Mouse (Mus musculus) G1E-ER4 (cell line): ENCODE measurements around the gene Tmem151b. TPM values are rescaled to one million over a fixed set of nuclear protein-coding genes. Genes with fewer than 3 reads are reported as not detected.
A peak's percentile ranks its signal among the peaks of the same experiment; 100 is the strongest.

Experiments
- GATA1 ChIP-seq: IDR thresholded peaks from one replicate; pipeline ENCODE4 v1.8.0; 2012; ENCODE audit warnings: low read length, inconsistent platforms
- polyA plus RNA-seq: library from polyadenylated mRNA; stranded (reverse); fragments of >175 nt; gene quantifications from 2 replicates; pipeline ENCODE4 v1.2.3, GENCODE M21; 2012

The Tmem151b gene
- polyA plus RNA-seq, 1 experiment = not detected

DNA sequence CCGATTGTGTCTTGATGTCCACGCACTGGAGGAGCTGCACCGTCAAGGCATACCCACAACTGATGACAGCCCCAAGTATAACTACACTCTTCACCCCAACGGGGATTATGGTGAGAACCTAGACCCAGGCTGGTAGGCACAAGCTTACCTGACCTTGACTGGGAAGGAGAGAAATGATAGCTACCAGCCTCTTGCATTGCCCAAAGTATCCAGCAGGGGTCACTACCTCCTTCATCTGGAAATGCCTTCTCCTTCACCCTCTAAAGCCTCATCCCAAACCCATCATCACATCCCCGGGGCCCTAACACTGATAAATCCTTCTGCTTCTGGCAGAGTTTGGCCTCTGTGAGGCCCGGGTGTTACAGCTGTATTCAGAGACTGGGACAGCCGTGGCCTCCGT, 33.0 kb downstream of the Tmem151b start:
- TF ChIP-seq GATA1 = no peak

- no peak for TF ChIP-seq GATA1
Measured at GRCm38 (mm10) chr17:45515806-45516205, 33.7 kb downstream of the Tmem151b start.

DNA sequence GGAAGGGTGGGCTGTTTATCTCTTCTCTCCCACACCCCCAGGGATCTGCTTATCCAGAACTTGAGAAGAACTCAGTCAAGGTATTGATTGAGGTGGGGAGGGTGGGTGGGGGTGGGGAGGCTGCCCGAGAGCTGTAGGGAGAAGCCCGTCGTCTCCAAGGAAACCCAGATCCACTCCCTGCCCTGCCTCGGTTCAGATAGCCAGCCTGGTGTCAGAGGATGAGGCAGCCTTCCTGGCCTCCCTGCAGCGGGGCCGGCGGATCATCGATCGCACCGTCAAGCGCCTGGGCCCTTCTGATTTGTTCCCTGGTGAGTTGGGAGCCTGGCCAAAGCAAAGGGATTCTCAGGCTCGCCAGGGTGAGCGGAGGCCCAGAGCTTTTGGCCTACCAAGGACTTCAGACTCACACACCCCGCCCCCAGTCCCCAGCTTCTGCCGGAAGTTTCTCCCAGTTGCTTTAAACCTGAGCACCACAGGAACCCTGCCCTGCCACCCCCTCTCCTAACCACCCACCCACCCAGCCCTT, 34.2 kb downstream of the Tmem151b start:
- TF ChIP-seq GATA1 = no peak

DNA sequence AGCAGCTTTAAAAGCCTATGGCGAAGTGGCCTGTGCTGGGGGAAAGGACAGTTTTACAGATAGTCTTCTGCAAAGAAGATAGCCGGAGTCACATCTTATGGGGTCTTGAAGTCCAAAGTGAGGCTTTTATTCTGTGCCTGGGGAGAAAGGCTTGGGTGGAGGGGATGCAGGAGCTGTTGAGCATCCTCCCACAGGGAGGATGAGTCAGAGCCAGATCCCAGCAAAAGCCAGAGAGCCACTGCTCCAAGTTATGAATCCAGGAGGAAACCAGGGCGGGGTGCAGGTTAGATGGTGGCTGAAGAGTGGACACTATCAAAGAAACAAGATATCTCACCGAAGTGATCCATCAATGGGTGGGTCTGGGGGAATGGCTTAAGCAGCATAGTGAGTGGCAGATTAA, 37.7 kb downstream of the Tmem151b start:
- TF ChIP-seq GATA1 = no peak

DNA sequence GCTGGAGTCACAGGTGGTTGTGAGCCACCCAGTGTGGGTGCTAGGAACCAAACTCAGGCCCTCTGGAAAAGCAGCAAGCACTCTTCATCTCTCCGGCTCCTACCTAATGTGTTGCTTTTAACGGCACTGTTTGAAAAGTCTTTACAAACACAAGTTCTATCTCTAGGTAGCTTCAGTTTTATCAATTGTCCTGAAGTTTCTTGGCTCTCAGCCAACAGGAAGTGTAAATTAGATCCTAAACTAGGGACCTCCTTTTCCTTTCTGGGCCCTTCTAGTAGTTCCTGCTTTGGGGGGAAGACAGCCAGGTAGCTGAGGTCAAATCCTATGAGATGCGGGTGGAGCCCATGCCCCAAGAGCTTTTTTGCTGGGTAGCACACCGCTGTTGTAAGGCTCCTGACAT, 38.6 kb downstream of the Tmem151b start:
- TF ChIP-seq GATA1 = no peak

DNA sequence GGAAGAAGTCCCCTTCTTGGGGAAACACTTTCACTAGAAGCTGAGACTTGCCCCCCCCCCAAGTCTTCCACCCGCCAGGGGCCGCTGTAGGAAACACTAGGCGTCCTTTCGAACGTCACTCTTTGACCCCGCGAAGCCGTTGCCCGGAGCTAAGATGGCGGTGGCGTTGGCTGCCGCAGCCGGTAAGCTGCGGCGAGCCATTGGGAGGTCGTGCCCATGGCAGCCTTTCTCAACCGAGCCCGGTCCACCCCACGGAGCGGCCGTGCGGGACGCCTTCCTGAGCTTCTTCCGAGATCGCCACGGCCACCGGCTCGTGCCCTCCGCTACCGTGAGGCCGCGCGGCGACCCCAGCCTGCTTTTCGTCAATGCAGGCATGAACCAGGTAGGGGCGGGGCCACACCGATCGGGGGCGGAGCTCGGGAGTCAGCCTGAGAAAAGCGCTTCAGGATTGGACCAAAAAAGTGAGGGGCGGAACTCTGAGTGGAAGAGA, 42.7 kb downstream of the Tmem151b start, which contains the start of gene Aars2:
Aars2 (plus strand) TSS at position 142 of the 490 bp plus-strand sequence.
- TF ChIP-seq GATA1 = no peak

DNA sequence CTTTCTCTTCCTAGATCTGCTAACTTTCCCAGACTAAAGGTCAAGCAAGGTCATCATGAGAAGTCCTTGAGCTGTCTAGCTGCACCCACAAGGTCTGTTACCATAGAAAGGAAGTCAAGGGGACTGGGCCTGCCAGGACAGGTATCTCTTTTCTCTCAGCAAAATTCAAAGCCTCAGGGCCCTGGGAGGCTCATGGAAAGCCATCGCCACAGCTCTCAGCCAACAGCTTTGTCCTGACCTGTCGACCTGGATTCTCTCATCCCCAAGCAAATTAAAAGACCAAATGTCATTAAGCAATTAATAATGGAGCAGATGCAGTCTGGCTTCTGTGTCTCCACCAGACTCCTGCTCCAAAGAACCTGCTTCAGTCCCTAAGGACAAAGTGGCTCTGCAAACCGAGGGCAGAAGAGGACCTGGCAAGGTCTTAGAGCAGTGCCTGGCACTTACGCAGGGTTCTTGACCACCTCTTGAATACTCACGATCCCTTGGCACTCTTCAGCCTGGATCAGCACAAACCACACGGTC, 43.5 kb downstream of the Tmem151b start:
- no peak for TF ChIP-seq GATA1

DNA sequence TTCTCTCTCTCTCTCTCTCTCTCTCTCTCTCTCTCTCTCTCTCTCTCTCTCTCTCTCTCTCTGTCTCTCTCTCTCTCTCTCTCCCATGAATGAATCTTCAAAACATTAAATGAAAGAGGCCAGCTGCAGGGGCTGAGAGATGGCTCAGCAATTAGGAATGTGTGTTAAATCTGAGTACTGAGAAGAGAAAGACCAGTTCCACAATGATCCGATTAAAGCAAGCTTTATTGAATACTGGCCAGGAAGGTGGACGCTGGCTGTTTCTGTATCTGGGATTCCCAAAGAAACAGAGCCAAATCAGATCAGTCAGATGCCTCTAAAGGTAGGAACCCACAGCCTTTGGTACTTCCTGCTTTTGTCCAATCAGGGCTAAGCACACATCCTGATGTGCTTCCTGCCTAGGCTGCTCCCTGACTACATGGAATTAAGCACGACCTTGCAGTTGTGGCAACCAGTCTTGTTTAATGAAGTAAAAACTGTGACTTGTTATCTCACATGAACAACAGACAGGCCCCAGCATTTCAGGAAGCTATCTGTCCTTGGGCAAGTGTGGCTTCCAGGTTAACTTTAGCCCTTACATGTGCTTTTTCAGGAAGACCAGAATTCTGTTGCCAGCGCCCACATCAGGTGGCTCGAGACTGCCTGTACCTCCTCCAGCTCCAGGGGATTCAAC, 46.0 kb downstream of the Tmem151b start:
- TF ChIP-seq GATA1 = peak; percentile 13

DNA sequence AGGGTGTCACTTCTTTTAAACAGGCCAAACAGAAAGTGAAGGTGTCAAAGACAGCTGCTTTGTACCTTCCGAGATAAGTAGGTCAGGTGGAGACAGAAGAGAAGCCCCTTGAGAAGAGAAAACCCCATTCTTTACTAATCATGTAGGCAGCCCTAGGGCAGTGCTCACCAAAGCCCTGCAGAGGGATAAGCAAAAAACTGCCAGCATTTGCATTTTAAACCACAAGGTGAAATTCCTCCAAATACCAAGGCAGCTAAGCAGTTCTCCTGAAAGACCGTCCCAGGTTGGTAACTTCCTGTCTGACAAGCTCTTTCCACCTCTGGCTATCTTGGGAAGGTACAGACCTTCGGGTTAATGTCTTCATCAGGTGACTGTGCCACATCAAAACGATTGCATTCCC, 47.2 kb downstream of the Tmem151b start:
- TF ChIP-seq GATA1 = no peak

DNA sequence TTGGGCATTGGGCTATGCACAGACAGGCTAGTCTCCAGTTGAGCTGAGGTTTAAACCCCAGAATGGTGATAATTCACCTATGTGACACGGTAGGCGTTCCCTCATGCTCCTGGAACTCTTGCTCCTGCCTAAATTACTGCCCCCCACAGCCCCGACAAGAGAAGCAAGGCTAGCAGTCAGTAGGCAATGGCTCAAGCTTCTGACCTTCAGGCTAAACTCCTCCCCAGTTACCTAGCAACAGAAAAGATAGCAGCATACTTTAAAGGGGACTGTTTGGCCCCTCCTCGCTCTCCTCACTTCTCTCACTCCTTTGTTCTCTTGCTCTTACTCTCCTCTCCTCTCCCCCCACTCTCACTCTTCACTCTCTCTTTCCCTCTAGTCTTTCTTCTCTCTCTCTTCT, 48.5 kb downstream of the Tmem151b start:
- TF ChIP-seq GATA1 = no peak

- TF ChIP-seq GATA1 = no peak
Measured at GRCm38 (mm10) chr17:45499516-45499915, 50.0 kb downstream of the Tmem151b start.

GRCm38 (mm10) chr17:45498397-45498796, 51.1 kb downstream of the Tmem151b start:
- TF ChIP-seq GATA1 = no peak

DNA sequence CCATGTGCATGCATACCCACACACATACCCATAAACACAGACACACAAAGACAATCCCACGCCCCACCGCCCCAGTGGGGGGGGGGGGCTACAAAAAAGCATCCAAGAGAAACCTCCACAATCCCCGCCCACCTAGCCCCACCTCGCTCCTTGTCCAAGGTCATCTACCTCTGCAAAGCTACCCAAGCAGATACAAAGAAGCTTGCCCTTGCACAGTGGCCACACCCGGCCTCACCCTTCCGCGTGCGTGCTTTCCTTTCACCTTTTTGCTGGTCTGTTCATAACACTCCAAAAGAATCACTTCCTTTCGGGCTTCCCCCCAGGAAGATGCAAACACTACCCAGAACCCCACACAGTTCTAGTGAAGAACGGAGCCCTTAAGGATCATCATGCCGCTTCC, 54.1 kb downstream of the Tmem151b start:
- no peak for TF ChIP-seq GATA1

Other genes starting within 250 kb of the Tmem151b start
- gene Cdc5l, start 115.9 kb downstream of the Tmem151b start, polyA plus RNA-seq = 4.4 and 5.0 TPM in 2 replicates
- not detected in 2 replicates for gene Spats1, start 74.3 kb downstream of the Tmem151b start, polyA plus RNA-seq
- 37.7 and 45.9 TPM in 2 replicates for gene Aars2, start 42.8 kb downstream of the Tmem151b start, polyA plus RNA-seq
- gene Tcte1, start 26.2 kb downstream of the Tmem151b start, polyA plus RNA-seq = not detected in 2 replicates
- gene Nfkbie, start 6.0 kb upstream of the Tmem151b start, polyA plus RNA-seq = 2.7 and 2.9 TPM in 2 replicates
- 34.0 and 66.2 TPM in 2 replicates for gene Slc35b2, start 14.2 kb upstream of the Tmem151b start, polyA plus RNA-seq
- gene Hsp90ab1, start 23.6 kb upstream of the Tmem151b start, polyA plus RNA-seq = 319 and 874 TPM in 2 replicates
- gene Slc29a1, start 49.9 kb upstream of the Tmem151b start, polyA plus RNA-seq = 136 and 228 TPM in 2 replicates
- gene Mymx, start 52.4 kb upstream of the Tmem151b start, polyA plus RNA-seq = not detected in 2 replicates
- gene Capn11, start 109.6 kb upstream of the Tmem151b start, polyA plus RNA-seq = not detected in 2 replicates
- 267 and 359 TPM in 2 replicates for gene Mrpl14, start 136.6 kb upstream of the Tmem151b start, polyA plus RNA-seq
- gene Tmem63b, start 137.2 kb upstream of the Tmem151b start, polyA plus RNA-seq = 21.1 and 21.4 TPM in 2 replicates
- gene 1600014C23Rik, start 184.2 kb upstream of the Tmem151b start, polyA plus RNA-seq = 0.53 and 1.1 TPM in 2 replicates